Mouse (Mus musculus) left cerebral cortex, adult 2 months (tissue): ENCODE measurements around the gene Nrbf2. TPM values are rescaled to one million over a fixed set of nuclear protein-coding genes. Genes with fewer than 3 reads are reported as not detected.

Source experiments
- DNase-seq, 2 experiments: peaks; one replicate each; pipeline ENCODE4 v3.0.0; 2021 to 2022; ENCODE audit warnings: low spot score in 2 of 2, mixed read lengths in 1 of 2; ENCODE audit errors: extremely low spot score in 1 of 2
- H3K27ac ChIP-seq: fragments of 200-600 bp; 2 replicates; pipeline ENCODE4 v1.8.1; 2022
- H3K4me3 ChIP-seq: fragments of 200-600 bp; 2 replicates; pipeline ENCODE4 v1.8.1; 2022
- CTCF ChIP-seq: fragments of 200-600 bp; IDR thresholded peaks from 2 replicates; pipeline ENCODE4 v1.8.1; 2022; ENCODE audit warnings: antibody characterized with exemption, mild to moderate bottlenecking, moderate library complexity
- intact Hi-C: fragments of 180-260 bp; cut with DNase I; formaldehyde crosslinking; loops from one replicate; pipeline ENCODE4 v1.15.1; 2025
- total RNA-seq, 2 experiments: library from RNA; stranded (reverse); gene quantifications; 2 replicates each; pipeline ENCODE4 v1.2.3; 2021

Gene Nrbf2
- total RNA-seq, 2 experiments from 2014 or later = 19.4 to 20.1 TPM

- no peak for DNase-seq
Observed at GRCm38 (mm10) chr10:67247145-67247544, 38.0 kb downstream of the Nrbf2 start.

GRCm38 (mm10) chr10:67230439-67230838 lies 54.7 kb downstream of the Nrbf2 start:
- no peak for TF ChIP-seq CTCF
- no peak for DNase-seq
- intact Hi-C loops = no loop called here
- no peak overlapping the region for H3K27ac ChIP-seq
- no peak overlapping the region for H3K4me3 ChIP-seq

More at GRCm38 (mm10) chr10:67247145-67247544, 38.0 kb downstream of the Nrbf2 start:
- H3K27ac ChIP-seq = no peak overlapping the region
- intact Hi-C loops = no loop called here
- H3K4me3 ChIP-seq = no peak overlapping the region
- peak; percentile 63 for TF ChIP-seq CTCF

GRCm38 (mm10) chr10:67226543-67226942 lies 58.6 kb downstream of the Nrbf2 start:
- no peak for DNase-seq
- Histone ChIP-seq H3K27ac (peak overlapping the region; percentile 51), H3K4me3 (no peak overlapping the region)
- intact Hi-C loops = no loop called here
- TF ChIP-seq CTCF = no peak

GRCm38 (mm10) chr10:67226109-67226508 lies 59.0 kb downstream of the Nrbf2 start:
- peak in 1 of 2 experiments; percentile 52 for DNase-seq
- H3K4me3 ChIP-seq = peak overlapping the region; percentile 5; the same call in 1 of the 2 replicates
- peak overlapping the region; percentile 51 for H3K27ac ChIP-seq
- intact Hi-C loops = no loop called here
- no peak for TF ChIP-seq CTCF

- no peak for DNase-seq
- Histone ChIP-seq H3K4me3 (no peak overlapping the region), H3K27ac (peak overlapping the region; percentile 28; the same call in 1 of the 2 replicates)
- intact Hi-C loops = no loop called here
- TF ChIP-seq CTCF = no peak
Observed at GRCm38 (mm10) chr10:67225528-67225927, 59.6 kb downstream of the Nrbf2 start.

GRCm38 (mm10) chr10:67223942-67224341 lies 61.2 kb downstream of the Nrbf2 start:
- intact Hi-C loops = no loop called here

GRCm38 (mm10) chr10:67221284-67221683 lies 63.8 kb downstream of the Nrbf2 start:
- no peak for TF ChIP-seq CTCF
- no peak overlapping the region for H3K27ac ChIP-seq
- H3K4me3 ChIP-seq = no peak overlapping the region
- intact Hi-C loops = no loop called here
- DNase-seq = no peak

More at GRCm38 (mm10) chr10:67223942-67224341, 61.2 kb downstream of the Nrbf2 start:
- TF ChIP-seq CTCF = no peak
- no peak overlapping the region for H3K27ac ChIP-seq
- no peak overlapping the region for H3K4me3 ChIP-seq
- no peak for DNase-seq

- intact Hi-C loops = no loop called here
- DNase-seq = no peak
- no peak overlapping the region for H3K27ac ChIP-seq
- no peak for TF ChIP-seq CTCF
- H3K4me3 ChIP-seq = no peak overlapping the region
Observed at GRCm38 (mm10) chr10:67220251-67220650, 64.9 kb downstream of the Nrbf2 start.

GRCm38 (mm10) chr10:67218873-67219565 lies 66.1 kb downstream of the Nrbf2 start:
- Histone ChIP-seq H3K27ac (no peak overlapping the region), H3K4me3 (no peak overlapping the region)
- no peak for TF ChIP-seq CTCF
- intact Hi-C loops = loop anchor here (5.0 kb wide), 1 partner anchor 367 kb away; no protein-coding TSS in a partner anchor
- DNase-seq = no peak

- no peak overlapping the region for H3K4me3 ChIP-seq
- DNase-seq = no peak
- intact Hi-C loops = loop anchor here (2.0 to 5.0 kb wide), 2 partner anchors 308 to 365 kb away; no protein-coding TSS in a partner anchor
- peak; percentile 61 for TF ChIP-seq CTCF
- no peak overlapping the region for H3K27ac ChIP-seq
Observed at GRCm38 (mm10) chr10:67216872-67217271, 68.2 kb downstream of the Nrbf2 start.

Other genes starting within 250 kb of the Nrbf2 start
- gene Jmjd1c, start 189.2 kb downstream of the Nrbf2 start, total RNA-seq = 100 to 1,000 TPM in 1 of 2 experiments, 10 to 100 TPM in 1; 86.3 to 102 TPM
- 10 to 100 TPM; 16.6 to 17.8 TPM for gene Reep3, start 188.4 kb downstream of the Nrbf2 start, total RNA-seq